Mouse (Mus musculus) liver, postnatal 0 days (tissue): ENCODE results near the gene Cacnb4.

Experiments used
- CTCF ChIP-seq: sonication (generic); IDR thresholded peaks from 2 replicates; pipeline ENCODE4 v1.5.1; 2016; ENCODE audit warnings: antibody characterized with exemption, low read depth
- EP300 ChIP-seq: IDR thresholded peaks from 2 replicates; pipeline ENCODE4 v1.6.1; 2016; ENCODE audit warnings: antibody characterized with exemption, low read depth, mild to moderate bottlenecking

- no peak for TF ChIP-seq CTCF
- no peak for TF ChIP-seq EP300
Observed at GRCm38 (mm10) chr2:52427383-52427782, 249.2 kb downstream of the Cacnb4 start.
